Mouse (Mus musculus) small intestine, adult 2 months (tissue): Measurements from ENCODE around the gene Igfbp1.

Experiments
- CTCF ChIP-seq: fragments of 200-500 bp; IDR thresholded peaks from 2 replicates; pipeline ENCODE4 v1.5.1; 2012; ENCODE audit warnings: low read depth, mild to moderate bottlenecking, control low read depth, inconsistent platforms, low read length, moderate library complexity, mixed read lengths; ENCODE audit not compliant: insufficient replicate concordance, insufficient read length; ENCODE audit errors: extremely low read depth
- POLR2A ChIP-seq: fragments of 200-500 bp; IDR thresholded peaks from 2 replicates; pipeline ENCODE4 v1.6.1; 2012; ENCODE audit warnings: low read depth, mild to moderate bottlenecking, control low read depth, inconsistent platforms, low read length, moderate library complexity

DNA sequence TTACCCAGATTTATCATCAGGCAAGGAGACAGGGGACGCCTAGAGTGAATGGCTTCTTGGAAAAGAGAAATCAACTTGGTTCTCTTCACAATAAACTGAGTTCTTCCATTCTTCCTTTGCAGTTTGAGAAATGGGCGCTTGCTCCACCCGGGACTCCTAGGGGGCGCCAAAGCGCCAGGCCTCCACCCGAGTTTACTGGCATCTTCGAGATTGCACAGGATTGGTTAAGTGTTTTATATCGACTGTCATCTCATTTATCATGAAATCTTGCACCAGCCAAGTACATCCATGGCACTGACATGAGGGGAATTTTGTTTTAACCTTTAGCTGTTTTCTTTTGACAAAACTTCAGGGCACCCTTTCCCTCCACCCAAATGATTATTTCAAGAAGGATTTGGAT is 18.1 kb downstream of the Igfbp1 start:
- TF ChIP-seq CTCF (peak; percentile 71; the same call in 1 of the 2 replicates), POLR2A (no peak)
